Mouse (Mus musculus): ENCODE measurements at regions not wholly inside any gene's neighbourhood (a gene's known extent, or its start where the extent isn't known, plus 50 kb on each side); places are given as distances from the start of the nearest gene placed in this dataset.
"Not testable (repeated sequence)": the region's sequence is repeated elsewhere in the genome, so short reads cannot be mapped to it uniquely, and the experiment has no call there.

GRCm38 (mm10) chr9:4047654-4048053 lies 261.6 kb downstream of the Aasdhppt start:
- not testable (repeated sequence) for ATAC-seq (ENCODE audit: low FRiP score, low TSS enrichment); H3K9me3 ChIP-seq (ENCODE audit: control insufficient read depth, low read length); H3K27ac ChIP-seq (ENCODE audit: low read depth, low read length); H3K9ac ChIP-seq (ENCODE audit: low read depth, low read length); H3K4me2 ChIP-seq (replicated peaks; ENCODE audit: low read depth, low read length); H3K4me1 ChIP-seq (ENCODE audit: control insufficient read depth, insufficient read depth, low read length); H3K4me3 ChIP-seq (ENCODE audit: low read length); H3K36me3 ChIP-seq (ENCODE audit: control insufficient read depth, insufficient read depth, low read length); H3K27me3 ChIP-seq (ENCODE audit: control insufficient read depth, insufficient read depth, low read length)
- WGBS = 39% methylated on average over 1 of the region's 1 CpGs

GRCm38 (mm10) chr9:4040871-4041665 lies 268.2 kb downstream of the Aasdhppt start:
- no peaks in the 10 kb centered on the region for H3K27me3 ChIP-seq (ENCODE audit: control insufficient read depth, insufficient read depth, low read length)
- 41% methylated on average over 1 of the region's 1 CpGs for WGBS
- H3K27ac ChIP-seq (ENCODE audit: low read depth, low read length) = no peak overlapping the region
- no peaks in the 10 kb centered on the region for H3K9me3 ChIP-seq (ENCODE audit: control insufficient read depth, low read length)
- H3K4me3 ChIP-seq (ENCODE audit: low read length) = no peak overlapping the region
- no peaks in the 10 kb centered on the region for H3K4me1 ChIP-seq (ENCODE audit: control insufficient read depth, insufficient read depth, low read length)
- no peaks in the 10 kb centered on the region for H3K36me3 ChIP-seq (ENCODE audit: control insufficient read depth, insufficient read depth, low read length)
- ATAC-seq (ENCODE audit: low FRiP score, low TSS enrichment) = peak; percentile 75; the same call in 1 of the 2 replicates
- H3K4me2 ChIP-seq (replicated peaks; ENCODE audit: low read depth, low read length) = no peak overlapping the region
- H3K9ac ChIP-seq (ENCODE audit: low read depth, low read length) = no peak overlapping the region

GRCm38 (mm10) chr9:4027181-4027580 lies 282.1 kb downstream of the Aasdhppt start:
- H3K27me3 ChIP-seq (ENCODE audit: control insufficient read depth, insufficient read depth, low read length); H3K36me3 ChIP-seq (ENCODE audit: control insufficient read depth, insufficient read depth, low read length); H3K27ac ChIP-seq (ENCODE audit: low read depth, low read length); H3K4me1 ChIP-seq (ENCODE audit: control insufficient read depth, insufficient read depth, low read length); H3K9me3 ChIP-seq (ENCODE audit: control insufficient read depth, low read length); H3K4me3 ChIP-seq (ENCODE audit: low read length); H3K9ac ChIP-seq (ENCODE audit: low read depth, low read length); ATAC-seq (ENCODE audit: low FRiP score, low TSS enrichment); H3K4me2 ChIP-seq (replicated peaks; ENCODE audit: low read depth, low read length): not testable (repeated sequence)
- WGBS = 86% methylated on average over 3 of the region's 3 CpGs

GRCm38 (mm10) chr9:4020093-4020492 lies 289.2 kb downstream of the Aasdhppt start:
- H3K4me1 ChIP-seq (ENCODE audit: control insufficient read depth, insufficient read depth, low read length) = no peaks in the 10 kb centered on the region
- no peak for ATAC-seq (ENCODE audit: low FRiP score, low TSS enrichment)
- no peak overlapping the region for H3K4me2 ChIP-seq (replicated peaks; ENCODE audit: low read depth, low read length)
- H3K36me3 ChIP-seq (ENCODE audit: control insufficient read depth, insufficient read depth, low read length) = no peaks in the 10 kb centered on the region
- no peak overlapping the region for H3K27ac ChIP-seq (ENCODE audit: low read depth, low read length)
- no peak overlapping the region for H3K4me3 ChIP-seq (ENCODE audit: low read length)
- 83% methylated on average over 2 of the region's 2 CpGs for WGBS
- H3K9me3 ChIP-seq (ENCODE audit: control insufficient read depth, low read length) = no peaks in the 10 kb centered on the region
- H3K27me3 ChIP-seq (ENCODE audit: control insufficient read depth, insufficient read depth, low read length) = no peaks in the 10 kb centered on the region
- no peak overlapping the region for H3K9ac ChIP-seq (ENCODE audit: low read depth, low read length)

- 81% methylated on average over 3 of the region's 3 CpGs for WGBS
- no peaks in the 10 kb centered on the region for H3K36me3 ChIP-seq (ENCODE audit: control insufficient read depth, insufficient read depth, low read length)
- ATAC-seq (ENCODE audit: low FRiP score, low TSS enrichment) = no peak
- no peak overlapping the region for H3K27ac ChIP-seq (ENCODE audit: low read depth, low read length)
- H3K4me2 ChIP-seq (replicated peaks; ENCODE audit: low read depth, low read length) = no peak overlapping the region
- no peak overlapping the region for H3K4me3 ChIP-seq (ENCODE audit: low read length)
- no peaks in the 10 kb centered on the region for H3K27me3 ChIP-seq (ENCODE audit: control insufficient read depth, insufficient read depth, low read length)
- H3K4me1 ChIP-seq (ENCODE audit: control insufficient read depth, insufficient read depth, low read length) = no peaks in the 10 kb centered on the region
- H3K9ac ChIP-seq (ENCODE audit: low read depth, low read length) = no peak overlapping the region
- H3K9me3 ChIP-seq (ENCODE audit: control insufficient read depth, low read length) = no peaks in the 10 kb centered on the region
Measured at GRCm38 (mm10) chr9:3996686-3997085, 312.6 kb downstream of the Aasdhppt start.

GRCm38 (mm10) chr9:3988383-3988782 lies 320.9 kb downstream of the Aasdhppt start:
- not testable (repeated sequence) for H3K4me1 ChIP-seq (ENCODE audit: control insufficient read depth, insufficient read depth, low read length); H3K9ac ChIP-seq (ENCODE audit: low read depth, low read length); H3K4me2 ChIP-seq (replicated peaks; ENCODE audit: low read depth, low read length); H3K27me3 ChIP-seq (ENCODE audit: control insufficient read depth, insufficient read depth, low read length); H3K9me3 ChIP-seq (ENCODE audit: control insufficient read depth, low read length); H3K4me3 ChIP-seq (ENCODE audit: low read length); ATAC-seq (ENCODE audit: low FRiP score, low TSS enrichment); H3K27ac ChIP-seq (ENCODE audit: low read depth, low read length); H3K36me3 ChIP-seq (ENCODE audit: control insufficient read depth, insufficient read depth, low read length)
- 85% methylated on average over 3 of the region's 3 CpGs for WGBS

- H3K9ac ChIP-seq (ENCODE audit: low read depth, low read length); H3K27me3 ChIP-seq (ENCODE audit: control insufficient read depth, insufficient read depth, low read length); H3K4me2 ChIP-seq (replicated peaks; ENCODE audit: low read depth, low read length); H3K36me3 ChIP-seq (ENCODE audit: control insufficient read depth, insufficient read depth, low read length); H3K9me3 ChIP-seq (ENCODE audit: control insufficient read depth, low read length); H3K4me3 ChIP-seq (ENCODE audit: low read length); ATAC-seq (ENCODE audit: low FRiP score, low TSS enrichment); H3K27ac ChIP-seq (ENCODE audit: low read depth, low read length); H3K4me1 ChIP-seq (ENCODE audit: control insufficient read depth, insufficient read depth, low read length): not testable (repeated sequence)
- WGBS = 80% methylated on average over 1 of the region's 1 CpGs
Measured at GRCm38 (mm10) chr9:3987971-3988370, 321.3 kb downstream of the Aasdhppt start.
